Mouse (Mus musculus) CH12F3 (cell line): ENCODE measurements around the gene 2310046K23Rik.
"Not testable (repeated sequence)": the region's sequence is repeated elsewhere in the genome, so short reads cannot be mapped to it uniquely, and the experiment has no call there.

ENCODE experiments used
- in situ Hi-C: fragments of 300-500 bp; cut with MboI; formaldehyde crosslinking; loops from 2 replicates; pipeline ENCODE4 v1.14.3; 2020; ENCODE audit warnings: low sequenced_read_pairs

The 2310046K23Rik gene

DNA sequence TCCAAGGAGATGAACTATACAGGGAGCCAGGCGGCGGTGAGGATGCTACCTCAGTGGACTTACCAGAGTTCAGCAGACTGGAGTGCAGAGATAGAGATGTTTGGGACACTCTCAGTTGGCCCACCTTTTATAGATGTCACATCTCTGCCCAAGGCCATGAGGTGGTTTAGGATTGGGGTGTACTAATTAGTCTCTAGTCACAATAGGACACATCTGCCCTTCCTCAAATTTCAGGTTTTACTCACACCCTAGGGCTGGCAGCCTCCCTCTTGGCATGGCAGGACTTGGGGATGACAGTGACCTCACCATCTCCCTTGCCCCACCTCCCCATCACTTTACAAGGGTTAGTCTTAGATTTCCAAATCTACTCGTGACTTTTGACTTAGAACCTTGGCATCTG lies at the start of gene 2310046K23Rik:
Gene 2310046K23Rik, minus strand, starts transcription at position 101 of the 400 bp plus-strand sequence.
- in situ Hi-C loops: no loop called here

DNA sequence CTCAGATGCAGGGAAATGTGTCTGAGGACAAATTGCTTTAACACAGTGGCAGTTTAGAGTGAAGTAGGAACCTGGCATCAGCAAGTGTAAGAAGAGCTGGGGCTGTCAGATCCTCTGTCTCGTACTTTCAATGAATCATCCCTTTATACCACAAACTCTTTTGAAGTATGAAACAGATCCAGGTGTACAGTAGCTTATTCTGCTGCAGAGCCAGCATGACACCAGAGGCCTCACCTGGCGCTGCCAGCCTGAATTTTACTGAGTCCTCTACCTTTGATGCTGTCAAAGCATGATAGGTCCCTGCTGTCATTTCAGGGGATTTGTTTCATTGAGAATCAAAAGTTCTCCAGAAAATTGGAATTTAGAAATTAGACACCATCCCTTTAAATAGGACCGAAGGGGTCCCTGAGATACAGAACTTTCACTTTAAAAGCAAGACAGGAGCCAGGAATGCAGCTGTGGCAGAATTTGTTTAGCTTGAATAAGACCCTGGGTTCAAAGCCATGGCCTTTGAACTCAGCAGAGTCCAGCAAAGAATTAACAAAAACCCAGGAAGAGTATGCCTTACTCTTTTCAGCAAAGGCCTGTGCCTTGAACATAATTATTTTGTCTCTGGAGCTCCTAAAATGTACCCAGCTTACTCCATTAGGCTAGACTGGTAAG lies 49.0 kb upstream of the 2310046K23Rik start:
- in situ Hi-C loops: no loop called here

DNA sequence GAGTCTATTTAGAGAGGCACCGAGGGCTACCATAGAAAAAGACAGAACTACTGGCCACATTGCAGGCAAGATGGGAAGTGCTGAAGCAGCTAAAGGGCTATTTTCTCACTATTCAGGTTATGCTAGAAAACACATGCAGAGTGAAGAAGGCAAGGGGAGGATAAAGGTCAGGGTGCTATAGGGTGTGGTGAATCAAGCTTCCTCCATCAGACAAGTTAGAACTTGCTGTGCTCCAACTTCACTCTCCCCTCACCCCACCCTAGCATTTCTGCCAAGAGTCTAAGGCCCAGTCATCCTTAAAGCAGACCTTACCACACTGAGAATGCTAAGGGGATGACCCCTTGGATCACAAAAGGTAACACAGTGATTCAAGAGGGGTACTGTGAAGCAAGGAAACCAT lies 45.2 kb upstream of the 2310046K23Rik start:
- in situ Hi-C loops: no loop called here

DNA sequence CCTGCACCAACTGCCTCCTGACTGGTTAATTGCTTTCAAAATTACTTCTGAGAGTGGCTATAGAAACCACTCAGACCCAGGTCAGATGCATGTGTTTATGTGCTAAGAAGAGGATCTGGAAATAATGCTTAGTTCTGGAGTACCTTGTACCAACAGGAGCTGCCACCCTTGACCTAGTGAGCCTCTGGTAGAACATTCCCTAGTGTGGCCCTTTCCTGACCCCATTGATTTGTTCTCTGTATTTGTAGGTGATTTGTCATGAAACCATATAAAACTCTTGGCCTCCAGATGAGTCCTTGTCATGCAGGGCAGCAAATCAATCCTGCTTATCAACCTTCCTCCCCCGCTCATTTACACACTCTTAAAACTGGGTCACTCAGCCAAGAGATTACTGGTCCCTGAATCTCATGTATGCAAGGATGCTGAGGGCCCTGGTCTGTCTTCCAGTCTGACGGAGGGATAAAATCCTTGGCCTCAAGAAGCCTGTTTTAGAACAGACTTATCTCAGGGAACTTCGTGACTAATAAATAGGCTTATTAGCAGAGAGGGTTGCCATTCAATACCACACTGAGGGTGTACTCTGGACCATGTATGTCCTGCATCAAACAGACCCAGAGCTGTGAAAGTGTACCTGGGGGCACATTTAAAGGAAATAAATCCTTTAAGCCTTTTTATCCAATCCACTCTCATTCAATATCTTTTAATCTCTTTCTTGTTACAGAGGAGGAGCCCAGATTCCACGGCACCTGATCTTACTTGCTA lies 44.5 kb upstream of the 2310046K23Rik start:
- in situ Hi-C loops: no loop called here

DNA sequence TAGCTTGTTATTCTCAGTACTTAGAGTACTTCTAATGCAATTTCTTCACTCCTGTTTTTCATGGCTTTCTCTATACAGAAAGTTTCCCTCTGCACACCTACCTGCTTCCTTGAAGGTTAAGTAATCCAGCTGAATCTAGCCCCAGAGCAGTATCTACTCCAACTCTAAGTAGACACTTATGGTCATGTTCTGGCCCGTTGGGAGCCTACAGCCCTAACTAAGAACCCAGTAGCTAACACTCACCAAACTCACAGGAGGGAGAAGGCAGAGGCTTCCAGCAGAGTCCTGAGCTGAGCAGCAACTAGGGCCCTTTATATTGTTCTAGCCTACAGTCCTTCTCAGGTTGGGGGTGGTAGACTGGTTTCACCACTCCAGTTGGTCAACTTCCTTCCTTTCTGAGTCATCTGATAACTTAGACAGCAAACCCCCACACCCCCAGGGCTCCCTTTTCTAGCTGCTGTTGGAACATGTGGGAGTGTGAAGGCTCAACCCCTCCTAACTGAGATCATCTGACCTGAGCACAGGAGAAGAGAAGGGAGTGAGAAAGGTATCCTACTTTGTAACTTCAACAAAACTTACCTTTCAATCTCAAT lies 39.2 kb upstream of the 2310046K23Rik start, which contains the start of gene Ivl:
Gene Ivl, minus strand, starts transcription at position 287 of the 593 bp plus-strand sequence.
- in situ Hi-C loops: no loop called here

DNA sequence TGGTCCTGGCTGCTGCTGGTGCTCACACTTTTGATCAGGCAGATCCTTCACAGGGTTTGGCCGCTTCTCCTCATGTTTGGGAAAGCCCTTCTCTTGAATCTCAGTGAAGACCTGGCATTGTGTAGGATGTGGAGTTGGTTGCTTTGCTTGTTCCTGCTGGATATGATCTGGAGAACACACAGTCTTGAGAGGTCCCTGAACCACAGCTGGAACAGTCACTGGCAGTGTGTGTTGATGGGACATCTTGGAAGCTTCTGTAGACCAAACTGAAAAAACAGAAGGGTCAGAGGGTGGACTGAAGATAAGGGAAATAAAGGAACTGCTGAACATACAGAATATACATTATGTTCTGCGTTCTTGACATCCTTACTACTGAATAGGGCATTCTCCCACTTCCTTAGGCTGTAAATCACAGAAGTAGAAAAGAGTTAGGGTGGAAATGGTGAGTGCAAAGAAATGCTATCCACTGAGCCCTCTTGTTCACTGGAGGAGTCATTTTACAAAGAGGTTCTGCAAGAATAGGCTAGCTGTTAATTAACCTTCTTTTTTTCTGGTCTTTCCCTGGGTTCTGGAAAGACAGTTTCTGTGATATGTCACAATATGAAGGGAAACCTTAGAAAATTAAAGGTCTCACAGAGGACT lies 38.3 kb upstream of the 2310046K23Rik start:
- in situ Hi-C loops: no loop called here

DNA sequence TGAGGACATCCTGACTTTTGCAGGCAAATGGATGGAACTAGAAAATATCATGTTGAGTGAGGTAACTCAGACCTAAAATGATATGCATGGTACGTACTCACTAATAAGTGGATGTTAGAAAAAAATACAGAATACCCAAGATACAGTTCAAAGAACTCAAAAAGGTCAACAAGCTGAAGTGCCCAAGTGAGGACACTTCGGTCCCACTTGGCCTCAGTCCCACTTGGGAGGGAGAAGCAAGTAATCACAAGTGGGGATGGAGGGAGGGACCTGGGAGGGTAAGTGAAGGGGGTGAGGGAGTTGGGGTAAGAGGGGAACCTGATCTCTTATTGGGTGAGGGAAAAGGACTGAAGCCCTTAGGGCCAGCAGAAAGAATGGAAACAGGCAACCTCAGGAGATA lies 34.4 kb upstream of the 2310046K23Rik start:
- in situ Hi-C loops: no loop called here

DNA sequence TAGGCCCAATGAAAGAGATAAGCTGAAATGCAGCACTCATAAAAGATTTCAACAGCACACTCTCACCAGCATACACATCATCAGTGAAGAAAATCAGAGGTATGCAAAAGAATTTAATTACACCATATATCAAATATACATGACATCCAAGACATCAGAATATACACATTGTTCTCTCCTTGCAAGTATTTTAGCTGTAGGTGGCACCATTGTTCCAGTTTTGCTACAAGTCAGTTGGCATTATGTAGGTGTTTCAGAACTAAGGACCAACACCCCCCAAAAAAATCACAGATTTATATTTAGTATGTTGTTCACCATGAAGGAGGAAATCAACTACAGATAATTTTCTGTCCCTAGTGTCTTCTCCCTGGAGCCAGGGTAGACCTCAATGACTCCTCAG lies 31.1 kb upstream of the 2310046K23Rik start:
- in situ Hi-C loops: no loop called here

DNA sequence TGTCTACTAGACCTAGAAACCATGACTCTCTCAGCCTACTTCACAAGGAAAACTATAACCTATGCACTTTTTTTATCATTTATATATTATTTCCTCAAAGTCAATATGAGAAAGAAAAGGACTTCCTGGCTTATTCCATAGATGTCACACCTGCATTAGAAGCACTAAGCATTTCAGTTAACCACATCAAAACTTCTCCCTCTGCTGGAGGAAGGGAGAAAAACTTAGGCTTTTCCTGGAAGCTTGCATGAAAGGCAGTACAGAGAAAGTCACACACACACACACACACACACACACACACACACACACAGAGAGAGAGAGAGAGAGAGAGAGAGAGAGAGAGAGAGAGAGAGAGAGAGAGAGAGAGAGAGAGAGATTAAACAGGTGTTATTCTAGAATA lies 22.0 kb downstream of the 2310046K23Rik start:
- in situ Hi-C loops: no loop called here

DNA sequence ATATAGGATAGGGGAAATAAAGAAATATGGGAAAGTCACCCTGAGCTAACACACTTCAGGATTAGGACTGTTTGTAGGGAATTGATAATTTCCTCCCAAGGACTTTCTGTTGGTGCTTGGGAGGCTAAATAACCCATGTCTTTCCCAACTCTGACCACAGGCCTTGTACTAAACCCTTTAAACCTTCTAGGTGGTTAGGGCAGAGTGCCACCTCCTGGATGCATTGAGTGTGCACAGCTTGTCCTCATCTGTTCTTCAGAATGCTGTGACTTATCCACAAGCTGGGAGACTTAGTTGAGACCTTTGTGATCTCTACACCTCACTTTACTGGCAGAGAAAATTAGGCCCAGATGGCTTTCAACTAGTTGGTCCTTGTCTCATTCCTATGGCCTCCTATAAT lies 23.5 kb downstream of the 2310046K23Rik start:
- in situ Hi-C loops: no loop called here

DNA sequence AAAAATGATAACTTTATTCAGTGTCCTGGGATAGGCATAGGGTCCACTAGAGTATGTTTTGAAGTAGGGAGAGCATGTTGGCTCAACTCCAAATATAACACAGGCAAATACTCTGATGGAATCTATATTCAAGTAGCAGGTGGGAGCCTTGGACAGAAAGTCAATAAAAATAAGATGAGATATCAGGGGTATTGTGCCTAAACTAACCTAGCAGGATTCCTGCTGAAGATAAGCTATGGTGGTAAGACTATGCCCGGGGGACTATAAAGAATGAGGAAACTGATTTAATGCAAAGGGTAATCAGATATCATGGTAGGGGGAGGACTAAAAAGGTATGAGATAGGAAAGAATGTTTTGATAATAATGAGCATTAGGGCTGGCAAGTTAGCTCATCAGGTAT lies 26.1 kb downstream of the 2310046K23Rik start:
- in situ Hi-C loops: no loop called here

DNA sequence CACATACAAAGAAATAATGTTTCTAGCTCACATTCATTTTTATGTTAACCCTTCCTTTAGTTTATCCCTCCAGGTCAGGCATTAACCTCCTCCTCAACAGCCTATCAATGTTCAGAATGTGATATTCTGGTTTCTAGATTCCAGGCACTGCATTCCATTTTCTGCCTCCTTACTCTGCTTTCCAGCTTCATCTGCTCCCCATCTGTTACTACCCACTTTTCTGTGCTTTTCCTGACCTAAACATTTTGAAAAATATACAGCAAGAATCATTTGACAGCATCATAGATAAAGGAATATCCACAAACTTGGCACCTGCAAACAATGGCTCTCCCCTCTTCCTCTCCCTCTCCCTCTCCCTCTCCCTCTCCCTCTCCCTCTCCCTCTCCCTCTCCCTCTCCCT lies 30.8 kb downstream of the 2310046K23Rik start:
- in situ Hi-C loops: no loop called here

DNA sequence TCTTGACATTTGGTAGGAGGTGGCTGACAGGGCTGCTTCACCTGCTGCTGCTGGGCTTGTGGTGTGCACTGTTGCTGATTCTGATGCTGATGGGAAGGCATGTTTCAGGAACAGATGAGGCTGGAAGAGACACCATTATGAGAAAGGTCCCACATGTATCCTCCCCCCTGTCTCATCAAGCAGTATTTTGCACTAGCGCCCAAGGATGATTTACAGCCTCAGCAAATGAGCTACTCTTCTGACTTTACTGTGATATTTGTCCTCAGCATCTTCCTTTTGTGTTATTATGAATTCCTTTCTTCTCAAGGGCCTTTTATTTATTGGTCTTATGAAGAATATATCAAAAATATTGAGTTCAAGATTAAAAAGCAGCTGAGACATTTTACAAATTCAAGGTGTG lies 33.9 kb downstream of the 2310046K23Rik start, which contains the start of gene Sprr4:
Gene Sprr4, minus strand, starts transcription at position 101 of the 400 bp plus-strand sequence.
- in situ Hi-C loops: no loop called here

DNA sequence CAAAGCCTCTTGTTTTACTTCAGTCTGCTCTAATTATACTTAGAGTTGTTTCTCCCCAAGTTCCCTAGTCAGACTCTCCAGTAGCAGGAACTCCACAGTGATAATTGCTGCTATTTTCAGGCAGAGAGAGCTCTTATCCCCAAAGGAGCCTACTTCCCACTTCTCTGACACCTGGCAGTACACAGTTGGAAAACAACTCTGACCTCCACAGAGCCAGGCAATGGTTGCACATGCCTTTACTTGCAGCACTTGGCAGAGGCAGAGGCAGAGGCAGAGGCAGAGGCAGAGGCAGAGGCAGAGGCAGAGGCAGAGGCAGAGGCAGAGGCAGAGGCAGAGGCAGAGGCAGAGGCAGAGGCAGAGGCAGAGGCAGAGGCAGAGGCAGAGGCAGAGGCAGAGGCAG lies 44.0 kb downstream of the 2310046K23Rik start:
- in situ Hi-C loops: not testable (repeated sequence)

DNA sequence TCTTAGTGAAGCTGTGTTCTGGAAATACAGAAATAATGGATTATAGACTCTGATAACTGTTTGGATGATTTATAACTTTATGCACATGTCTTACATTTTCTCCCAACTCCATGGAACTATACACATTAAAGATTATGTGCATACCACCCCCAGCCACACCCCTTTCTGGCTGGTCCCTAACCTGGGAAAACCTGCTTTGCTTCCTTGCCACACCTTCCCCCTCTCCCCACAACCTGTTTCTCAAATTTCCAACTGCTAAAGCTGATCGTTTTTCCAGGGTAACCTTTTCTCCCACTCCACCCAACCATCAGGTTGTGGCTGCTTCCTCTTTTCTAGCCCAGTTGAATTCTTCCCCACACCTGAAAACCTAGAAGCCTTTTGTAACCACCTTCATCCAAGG lies 48.0 kb downstream of the 2310046K23Rik start:
- in situ Hi-C loops: no loop called here

DNA sequence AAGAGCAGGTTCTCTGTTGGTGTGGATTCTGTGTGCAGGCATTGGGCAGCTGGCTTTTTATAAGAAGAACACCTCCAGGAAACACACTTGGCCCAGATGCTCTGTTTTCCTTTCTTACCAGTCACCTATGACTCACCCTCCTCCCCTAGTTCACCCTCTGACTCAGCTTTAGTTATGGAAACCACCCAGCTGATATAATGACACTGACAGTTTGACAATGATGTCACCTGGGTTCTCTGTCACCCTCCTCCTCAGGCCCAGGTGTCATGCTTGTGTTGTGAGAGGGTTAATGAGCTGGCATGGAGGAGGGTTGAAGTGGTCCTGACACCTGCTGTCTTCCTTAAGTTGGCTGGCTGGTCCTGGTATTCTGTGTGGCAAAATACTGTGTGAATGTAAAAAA lies 48.4 kb downstream of the 2310046K23Rik start, which contains the start of gene Sprr1a:
Gene Sprr1a, minus strand, starts transcription at position 33 of the 400 bp plus-strand sequence.
- in situ Hi-C loops: no loop called here
